Mouse (Mus musculus) limb, embryonic 11.5 days (tissue): ENCODE results near the gene C1qa. TPM values are rescaled to one million over a fixed set of nuclear protein-coding genes. Genes with fewer than 3 reads are reported as not detected.

Source experiments
- ATAC-seq: fragments of 200-750 bp; cut with Nextera tagmentation; 2 replicates; pipeline ENCODE4 v1.8.0; 2017; ENCODE audit warnings: low read depth; ENCODE audit not compliant: insufficient number of reproducible peaks, low FRiP score, low TSS enrichment
- DNase-seq: peaks from one replicate; pipeline ENCODE4 v3.0.0-alpha.2; 2015; ENCODE audit warnings: low spot score
- H3K27ac ChIP-seq: fragments of 300-500 bp; sonication (generic); replicated peaks from 2 replicates; pipeline ENCODE4 v1.5.1; 2014; ENCODE audit warnings: low read depth, mild to moderate bottlenecking, low read length
- H3K27me3 ChIP-seq: fragments of 300-500 bp; sonication (generic); 2 replicates; pipeline ENCODE4 v1.6.1; 2014; ENCODE audit warnings: mild to moderate bottlenecking, low read length, mixed read lengths; ENCODE audit not compliant: control insufficient read depth, insufficient read depth
- H3K36me3 ChIP-seq: fragments of 300-500 bp; sonication (generic); 2 replicates; pipeline ENCODE4 v1.6.1; 2014; ENCODE audit warnings: mild to moderate bottlenecking, low read length, moderate library complexity, mixed read lengths; ENCODE audit not compliant: control insufficient read depth, insufficient read depth
- H3K4me1 ChIP-seq: fragments of 300-500 bp; sonication (generic); 2 replicates; pipeline ENCODE4 v1.6.1; 2014; ENCODE audit warnings: low read length, mixed read lengths; ENCODE audit not compliant: control insufficient read depth, insufficient read depth
- H3K4me2 ChIP-seq: fragments of 300-500 bp; sonication (generic); 2 replicates; pipeline ENCODE4 v1.6.1; 2014; ENCODE audit warnings: low read depth, mild to moderate bottlenecking, moderate library complexity; ENCODE audit not compliant: severe bottlenecking
- H3K4me3 ChIP-seq: fragments of 300-500 bp; sonication (generic); 2 replicates; pipeline ENCODE4 v1.5.1; 2014; ENCODE audit warnings: low read depth, low read length
- H3K9ac ChIP-seq: fragments of 300-500 bp; sonication (generic); 2 replicates; pipeline ENCODE4 v1.6.1; 2014; ENCODE audit warnings: mild to moderate bottlenecking, low read length
- H3K9me3 ChIP-seq: fragments of 300-500 bp; sonication (generic); 2 replicates; pipeline ENCODE4 v1.6.1; 2016; ENCODE audit warnings: low read length; ENCODE audit not compliant: control insufficient read depth
- WGBS: fragments of 180-500 bp; shearing (Covaris S2); extraction: QIAGEN DNeasy Blood & Tissue Kit; methylation state at CpG from one replicate; pipeline ENCODE4 v1.1.7; 2014; 5-methylcytosine and 5-hydroxymethylcytosine counted together
- polyA plus RNA-seq: library from polyadenylated mRNA; unstranded; fragments of >200 nt; fragmentation: Nextera tagmentation; extraction: Ambion mirVana; gene quantifications from 2 replicates; pipeline ENCODE4 v1.2.1, GENCODE M21; 2014

Gene C1qa
- polyA plus RNA-seq, 1 experiment from 2014 or later: 8.5 TPM

DNA sequence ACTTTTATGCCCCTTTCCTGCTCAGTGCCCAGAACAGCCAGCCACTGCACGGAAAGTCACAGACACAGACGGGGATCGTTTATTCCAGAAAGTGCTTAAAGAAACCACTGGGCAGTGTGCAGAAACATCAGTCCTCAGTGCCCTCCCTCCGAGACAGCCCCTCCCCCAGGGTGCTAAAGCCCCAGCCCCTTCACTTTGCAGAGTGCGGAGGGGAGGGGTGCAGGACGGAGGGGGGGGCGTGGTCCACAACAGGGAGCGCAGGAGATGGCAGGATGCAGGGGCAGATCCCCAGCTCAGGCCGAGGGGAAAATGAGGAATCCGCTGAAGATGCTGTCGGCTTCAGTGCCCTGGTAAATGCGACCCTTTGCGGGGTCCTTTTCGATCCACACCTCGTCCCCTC is 2.7 kb downstream of the C1qa start:
- Histone ChIP-seq H3K27me3 (peaks cover 20% of the 10 kb centered on the region), H3K4me3 (no peak overlapping the region), H3K9me3 (no peaks in the 10 kb centered on the region), H3K27ac (no peak overlapping the region), H3K4me1 (0 out of 2 replicates have a peak, but pooled peaks cover 3% of the 10 kb centered on the region), H3K36me3 (no peaks in the 10 kb centered on the region), H3K4me2 (no peak overlapping the region), H3K9ac (no peak overlapping the region)
- WGBS: 6% methylated on average over 15 of the region's 15 CpGs
- DNase-seq (no peak), ATAC-seq (no peak)

DNA sequence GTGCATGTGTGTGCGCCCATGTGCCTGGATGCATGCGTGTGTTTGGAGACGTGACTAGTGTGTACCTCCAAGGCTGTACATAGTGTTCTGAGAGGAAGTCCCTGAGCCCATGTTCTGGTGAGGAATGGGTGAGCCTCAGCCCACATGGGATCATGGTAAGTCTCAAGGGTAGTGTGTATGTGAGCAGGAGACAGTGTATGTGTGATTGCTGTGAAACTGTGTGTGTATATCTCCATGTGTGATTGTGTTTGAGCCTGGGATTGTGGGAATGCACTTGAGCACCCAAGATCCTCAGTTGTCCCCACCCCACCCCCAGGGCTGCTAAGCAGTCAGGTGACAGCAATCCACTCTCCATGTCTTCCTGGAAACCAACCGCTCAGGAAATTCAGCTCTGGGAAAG is 3.8 kb downstream of the C1qa start:
- no peak overlapping the region for H3K4me3 ChIP-seq
- DNase-seq: no peak
- no peaks in the 10 kb centered on the region for H3K9me3 ChIP-seq
- no peak for ATAC-seq
- no peak overlapping the region for H3K9ac ChIP-seq
- H3K27ac ChIP-seq: no peak overlapping the region
- H3K4me2 ChIP-seq: no peak overlapping the region
- no peaks in the 10 kb centered on the region for H3K36me3 ChIP-seq
- WGBS: 71% methylated on average over 4 of the region's 4 CpGs
- peaks cover 20% of the 10 kb centered on the region for H3K27me3 ChIP-seq
- H3K4me1 ChIP-seq: 0 out of 2 replicates have a peak, but pooled peaks cover 3% of the 10 kb centered on the region

DNA sequence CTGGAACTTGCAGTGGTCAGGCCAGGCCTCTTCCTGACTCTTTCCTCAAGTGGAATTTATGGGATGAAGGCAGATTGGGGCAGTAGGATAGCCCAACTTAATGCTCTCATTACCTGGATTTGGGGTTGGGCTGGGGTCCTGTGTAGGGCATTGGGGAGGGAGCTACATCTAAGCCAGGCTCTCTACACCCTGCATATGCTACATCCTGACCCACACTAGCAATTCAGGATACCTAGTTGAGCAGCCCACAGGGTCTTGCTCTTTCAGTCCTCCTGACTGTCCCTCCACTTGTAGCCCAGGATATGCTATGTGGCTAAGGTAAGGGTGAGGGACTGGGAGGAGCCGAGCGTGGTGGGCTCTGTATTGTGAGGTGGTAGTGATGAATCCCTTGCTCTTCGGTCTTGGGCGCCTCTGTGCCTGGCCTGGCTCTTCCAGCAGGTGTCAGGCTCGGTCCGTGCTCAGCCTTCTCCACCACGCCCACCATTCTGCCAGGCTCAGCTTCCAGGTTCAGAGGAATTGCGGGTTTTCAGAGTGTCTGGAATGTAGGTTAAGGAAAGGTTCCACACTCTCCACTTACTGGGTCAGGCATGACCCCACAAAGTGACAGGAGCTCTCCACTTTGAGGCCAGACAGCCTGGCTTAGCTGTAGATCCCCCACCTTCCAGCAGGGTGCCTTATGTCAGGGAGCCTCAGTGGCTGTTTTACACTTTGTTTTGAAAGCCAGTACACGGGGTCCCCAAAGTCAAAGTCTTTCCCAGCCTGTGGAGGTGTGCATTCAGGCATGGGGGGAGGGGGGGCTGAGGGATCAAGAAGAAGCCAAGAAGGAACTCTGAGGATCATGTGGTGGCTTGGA is 4.7 kb downstream of the C1qa start:
- no peaks in the 10 kb centered on the region for H3K36me3 ChIP-seq
- no peak overlapping the region for H3K4me3 ChIP-seq
- no peak overlapping the region for H3K4me2 ChIP-seq
- peak; percentile 68 for DNase-seq
- H3K9ac ChIP-seq: no peak overlapping the region
- ATAC-seq: 0 out of 2 replicates have a peak, but pooled peaks have one; percentile 35
- WGBS: 6% methylated on average over 9 of the region's 9 CpGs
- no peaks in the 10 kb centered on the region for H3K9me3 ChIP-seq
- H3K27ac ChIP-seq: no peak overlapping the region
- peaks cover 20% of the 10 kb centered on the region for H3K27me3 ChIP-seq
- 0 out of 2 replicates have a peak, but pooled peaks cover 3% of the 10 kb centered on the region for H3K4me1 ChIP-seq

DNA sequence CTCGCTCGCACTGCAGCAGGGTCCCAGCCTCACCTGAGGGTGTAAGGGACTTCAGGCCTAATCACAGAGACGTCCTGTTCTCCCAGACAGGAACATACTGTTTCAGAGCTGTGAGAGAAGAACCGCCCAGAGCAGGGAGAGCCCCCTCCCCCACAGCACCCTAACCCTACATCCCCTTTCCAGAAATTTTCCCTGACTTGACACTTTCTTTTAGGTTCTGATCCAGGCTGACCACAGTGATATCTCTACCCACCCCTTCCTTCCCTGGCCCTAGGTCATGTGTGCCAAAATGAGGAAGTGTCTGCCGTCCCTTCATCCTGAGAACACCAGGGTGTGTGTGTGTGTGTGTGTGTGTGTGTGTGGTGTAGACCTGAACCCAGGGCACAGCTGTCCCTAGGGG is 5.8 kb downstream of the C1qa start, which contains the start of gene C1qc:
Gene C1qc, minus strand, starts transcription at position 255 of the 400 bp plus-strand sequence.
- H3K4me2 ChIP-seq: no peak within 1 kb of the TSS
- peaks cover 20% of the 10 kb centered on the region for H3K27me3 ChIP-seq
- no peaks in the 10 kb centered on the region for H3K36me3 ChIP-seq
- H3K4me1 ChIP-seq: 0 out of 2 replicates have a peak, but pooled peaks cover 3% of the 10 kb centered on the region
- ATAC-seq (no peak), DNase-seq (no peak)
- H3K9ac ChIP-seq: no peak within 1 kb of the TSS
- WGBS: 65% methylated on average over 5 of the region's 5 CpGs
- no peaks in the 10 kb centered on the region for H3K9me3 ChIP-seq
- H3K4me3 ChIP-seq: no peak within 1 kb of the TSS
- H3K27ac ChIP-seq: no peak within 1 kb of the TSS

DNA sequence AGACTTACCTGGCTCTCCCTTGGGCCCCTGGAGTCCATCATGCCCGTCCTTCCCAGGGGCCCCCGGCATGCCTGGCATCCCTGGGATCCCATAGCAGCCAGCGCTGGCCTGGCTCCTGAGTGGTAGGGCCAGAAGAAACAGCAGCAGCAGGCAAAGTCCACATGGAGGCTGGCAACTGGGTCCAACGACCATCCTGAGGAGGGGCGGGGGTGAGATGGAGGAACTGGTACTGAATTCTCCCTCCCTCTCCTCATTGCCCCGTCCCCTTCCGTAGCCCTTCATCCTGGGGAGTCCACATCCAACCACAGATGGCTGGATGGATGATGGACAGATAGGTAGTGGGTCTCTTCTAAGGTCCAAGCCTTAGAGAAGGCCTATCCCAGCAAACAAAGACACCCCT is 6.2 kb downstream of the C1qa start:
- Histone ChIP-seq H3K27me3 (peaks cover 17% of the 10 kb centered on the region), H3K27ac (no peak overlapping the region), H3K9me3 (no peaks in the 10 kb centered on the region), H3K9ac (no peak overlapping the region), H3K4me1 (0 out of 2 replicates have a peak, but pooled peaks cover 3% of the 10 kb centered on the region), H3K4me2 (no peak overlapping the region), H3K4me3 (no peak overlapping the region), H3K36me3 (no peaks in the 10 kb centered on the region)
- WGBS: 57% methylated on average over 7 of the region's 7 CpGs
- DNase-seq (no peak), ATAC-seq (no peak)

DNA sequence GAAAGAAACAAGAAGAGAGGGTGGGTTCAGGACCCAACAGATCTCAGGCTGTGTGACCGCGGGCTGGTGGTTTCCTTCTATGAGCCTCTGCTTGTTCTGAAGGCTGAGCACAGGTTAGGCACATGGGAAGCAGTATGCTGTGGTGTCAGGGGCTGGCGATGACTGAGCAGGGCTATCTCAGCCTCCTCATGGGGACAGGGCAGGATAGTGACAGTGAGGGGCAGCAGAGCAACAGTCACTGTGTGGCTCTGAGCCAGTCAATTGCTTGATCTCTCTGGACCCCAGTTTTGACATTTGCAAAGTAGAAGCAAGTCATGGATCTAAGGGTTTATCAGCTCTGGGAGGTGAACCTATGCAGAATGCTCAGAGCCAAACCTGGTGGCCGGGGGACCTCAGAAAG is 7.5 kb downstream of the C1qa start:
- no peak overlapping the region for H3K4me2 ChIP-seq
- no peak overlapping the region for H3K4me3 ChIP-seq
- H3K9me3 ChIP-seq: no peaks in the 10 kb centered on the region
- 86% methylated on average over 4 of the region's 4 CpGs for WGBS
- no peak for ATAC-seq
- DNase-seq: no peak
- peaks cover 13% of the 10 kb centered on the region for H3K27me3 ChIP-seq
- no peak overlapping the region for H3K27ac ChIP-seq
- no peaks in the 10 kb centered on the region for H3K36me3 ChIP-seq
- 0 out of 2 replicates have a peak, but pooled peaks cover 3% of the 10 kb centered on the region for H3K4me1 ChIP-seq
- H3K9ac ChIP-seq: no peak overlapping the region

DNA sequence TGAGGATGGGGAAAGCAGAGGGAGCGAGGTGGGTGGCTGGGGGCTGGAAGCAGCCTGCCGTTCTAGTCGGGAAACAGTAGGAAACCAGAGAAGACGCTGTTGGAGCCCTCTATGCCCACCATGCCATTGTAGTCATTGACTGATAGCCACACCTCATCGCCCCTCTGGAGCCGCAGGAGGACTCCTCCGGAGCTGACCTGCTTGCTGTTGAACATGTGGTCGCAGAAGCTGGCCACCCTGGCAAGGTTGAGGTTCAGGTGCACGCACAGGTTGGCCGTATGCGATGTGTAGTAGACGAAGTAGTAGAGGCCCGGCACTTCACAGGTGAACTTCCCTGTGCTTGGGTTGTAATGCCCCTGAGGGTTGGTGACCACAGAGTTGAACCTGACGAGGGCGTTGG is 8.6 kb downstream of the C1qa start:
- no peak overlapping the region for H3K4me3 ChIP-seq
- H3K4me1 ChIP-seq: no peaks in the 10 kb centered on the region
- no peak overlapping the region for H3K27ac ChIP-seq
- ATAC-seq (no peak), DNase-seq (no peak)
- no peaks in the 10 kb centered on the region for H3K36me3 ChIP-seq
- H3K27me3 ChIP-seq: peaks cover 8% of the 10 kb centered on the region; the same call in 1 of the 2 replicates
- H3K4me2 ChIP-seq: no peak overlapping the region
- H3K9ac ChIP-seq: no peak overlapping the region
- H3K9me3 ChIP-seq: no peaks in the 10 kb centered on the region
- 84% methylated on average over 15 of the region's 15 CpGs for WGBS

DNA sequence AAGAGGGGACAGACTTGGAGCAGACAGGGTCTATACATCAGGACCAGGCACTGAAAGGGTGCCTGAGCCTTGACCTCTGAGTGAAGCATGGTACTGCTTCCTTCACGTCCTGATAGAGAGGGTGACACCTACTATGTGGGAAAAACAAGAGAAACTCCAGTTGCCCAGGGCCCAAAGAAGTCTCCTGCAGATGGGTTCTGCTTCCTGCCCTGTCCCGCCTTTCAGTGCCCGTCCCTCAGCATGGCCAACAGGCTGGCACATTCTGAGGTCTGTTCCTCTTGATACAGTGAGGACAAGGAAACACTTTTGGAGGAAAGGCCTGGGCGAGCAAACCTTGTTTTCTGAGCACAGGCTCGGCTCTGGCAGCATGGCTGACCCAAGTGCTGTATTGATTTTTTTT is 10.9 kb downstream of the C1qa start:
- ATAC-seq (no peak), DNase-seq (no peak)
- Histone ChIP-seq H3K4me3 (no peak overlapping the region), H3K4me1 (no peaks in the 10 kb centered on the region), H3K27me3 (0 out of 2 replicates have a peak, but pooled peaks cover 3% of the 10 kb centered on the region), H3K9me3 (no peaks in the 10 kb centered on the region), H3K4me2 (no peak overlapping the region), H3K27ac (no peak overlapping the region), H3K36me3 (no peaks in the 10 kb centered on the region), H3K9ac (no peak overlapping the region)
- WGBS: 71% methylated on average over 5 of the region's 5 CpGs
